Mouse (Mus musculus): ENCODE data around the gene Esrrg.

Esrrg gene

DNA sequence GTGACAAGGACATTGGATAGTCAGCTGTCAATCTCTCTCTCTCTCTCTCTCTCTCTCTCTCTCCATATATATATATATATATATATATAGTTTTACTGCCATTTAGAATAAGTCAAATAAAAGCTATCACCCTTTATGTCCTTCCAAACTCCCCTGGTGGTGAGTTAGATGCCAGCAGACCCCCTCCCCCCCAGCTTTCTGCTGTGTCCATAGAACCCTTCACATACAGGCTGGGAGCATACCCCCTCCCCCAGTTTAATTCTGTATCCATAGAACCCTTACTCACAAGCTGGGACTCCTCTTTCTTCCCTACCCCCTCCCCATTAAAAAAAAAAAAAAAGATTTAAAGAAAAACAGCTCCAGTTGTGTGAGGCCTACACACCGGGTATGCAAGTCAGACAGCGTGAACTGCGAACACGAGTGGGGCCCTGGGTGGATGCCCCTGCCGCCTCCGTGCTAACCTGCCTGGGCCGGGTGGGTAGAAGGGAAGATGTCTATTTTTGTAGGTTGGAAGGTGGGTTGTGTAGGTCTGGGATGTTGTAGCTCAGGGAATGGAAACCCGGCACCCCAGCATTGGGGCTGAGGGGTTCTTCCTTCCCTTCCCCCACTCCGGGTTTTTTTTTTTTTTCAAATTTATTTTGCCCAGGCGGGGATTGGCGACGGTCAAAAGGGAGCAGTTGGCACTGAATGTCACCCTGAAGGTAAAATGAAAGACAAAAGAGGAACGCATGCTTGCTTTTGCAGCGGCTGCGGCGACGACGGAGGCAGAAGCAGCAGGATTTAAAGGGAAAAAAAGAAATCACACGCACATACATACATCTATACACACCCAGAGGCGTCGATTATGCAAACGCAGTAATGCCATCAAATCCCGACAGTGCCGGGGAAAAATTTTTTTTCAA is 42.4 kb downstream of the Esrrg start:
- no peak for DNase-seq (ENCODE audit: low spot score)

DNA sequence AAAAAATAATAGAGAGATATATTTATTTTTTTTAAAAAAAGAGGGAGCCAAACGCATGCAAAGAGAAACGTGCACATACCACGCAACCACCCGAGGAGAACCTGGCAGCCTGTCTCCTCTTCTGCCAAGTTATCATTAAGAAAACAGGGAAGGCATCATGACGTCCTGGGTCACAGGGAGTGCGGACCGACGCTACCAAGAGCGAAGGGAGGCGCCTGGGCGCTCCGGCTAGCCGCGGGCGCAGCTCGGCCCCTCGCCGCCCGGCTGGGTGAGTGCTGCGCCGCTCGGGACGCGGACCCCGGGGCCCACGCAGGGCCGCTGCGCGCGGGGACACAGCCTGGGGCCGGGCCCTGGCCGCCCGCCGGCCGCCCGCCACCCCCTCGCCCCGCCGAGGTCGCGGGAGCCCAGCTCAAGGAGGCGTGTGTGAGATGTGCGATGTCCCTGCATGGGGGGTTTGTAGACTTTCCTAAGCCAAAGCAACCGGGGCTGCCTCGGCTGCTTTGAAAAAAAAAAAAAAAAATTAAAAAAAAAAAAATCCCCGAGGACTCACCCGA is 43.2 kb downstream of the Esrrg start:
- no peak for DNase-seq (ENCODE audit: low spot score)

DNA sequence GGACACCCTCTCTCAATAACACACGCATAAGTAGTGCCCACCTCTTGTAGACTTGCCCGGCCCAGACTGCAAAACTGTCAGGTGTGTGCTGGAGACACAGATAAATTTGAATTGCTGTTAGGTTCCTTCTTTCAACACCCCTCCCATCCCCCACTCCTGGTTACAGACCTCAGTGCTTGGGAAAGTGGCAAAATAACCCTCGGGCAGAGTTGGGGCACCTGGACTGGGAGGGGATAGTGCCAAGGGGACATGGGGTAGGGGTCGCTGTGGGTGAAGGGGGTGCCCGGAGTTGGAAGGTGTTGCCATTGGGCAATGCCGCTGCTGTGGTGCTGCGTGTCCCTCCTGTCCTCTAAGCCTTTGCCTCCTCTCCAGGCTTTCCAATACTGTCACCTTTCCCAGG is 43.9 kb downstream of the Esrrg start:
- no peak for DNase-seq (ENCODE audit: low spot score)

DNA sequence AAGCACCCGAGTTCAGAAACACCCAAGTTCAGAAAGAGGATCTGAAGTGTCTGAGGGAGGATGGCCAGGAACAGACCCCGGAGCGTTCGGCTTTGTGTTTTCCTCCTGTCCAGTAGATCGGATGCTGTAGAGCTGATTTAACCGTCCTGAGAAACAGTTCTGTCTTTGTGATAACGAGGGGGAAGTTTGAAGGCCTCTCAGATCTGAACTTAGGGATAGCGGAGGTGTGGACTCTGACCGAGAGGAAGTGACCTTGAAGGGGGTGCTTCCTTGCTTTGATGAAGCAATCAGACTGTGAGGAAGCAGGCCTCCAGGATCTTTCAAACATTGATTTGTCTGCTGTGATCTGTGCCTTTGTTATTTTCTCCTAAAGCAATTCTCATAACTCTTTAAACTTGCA is 44.8 kb downstream of the Esrrg start:
- no peak for DNase-seq (ENCODE audit: low spot score)

DNA sequence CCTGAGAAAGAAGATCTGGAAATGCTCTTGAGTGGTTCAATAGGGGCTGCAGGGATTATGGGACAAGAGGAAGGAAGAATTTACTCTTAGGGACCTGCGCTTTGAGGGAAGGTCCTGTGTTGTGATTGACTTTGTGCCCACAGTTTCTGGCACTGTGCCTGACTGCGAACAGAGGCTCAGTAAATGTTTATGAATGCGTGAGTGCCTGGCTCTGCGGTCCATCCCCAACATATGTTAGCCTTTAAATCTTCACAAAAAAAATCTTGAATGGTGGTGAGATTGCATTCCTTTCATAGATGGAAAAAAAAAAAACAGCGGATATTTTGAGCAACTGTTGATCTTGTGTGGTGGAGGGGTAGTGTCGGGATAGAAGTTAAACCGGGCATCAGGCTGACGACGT is 52.4 kb downstream of the Esrrg start:
- DNase-seq (ENCODE audit: low spot score), result no peak

DNA sequence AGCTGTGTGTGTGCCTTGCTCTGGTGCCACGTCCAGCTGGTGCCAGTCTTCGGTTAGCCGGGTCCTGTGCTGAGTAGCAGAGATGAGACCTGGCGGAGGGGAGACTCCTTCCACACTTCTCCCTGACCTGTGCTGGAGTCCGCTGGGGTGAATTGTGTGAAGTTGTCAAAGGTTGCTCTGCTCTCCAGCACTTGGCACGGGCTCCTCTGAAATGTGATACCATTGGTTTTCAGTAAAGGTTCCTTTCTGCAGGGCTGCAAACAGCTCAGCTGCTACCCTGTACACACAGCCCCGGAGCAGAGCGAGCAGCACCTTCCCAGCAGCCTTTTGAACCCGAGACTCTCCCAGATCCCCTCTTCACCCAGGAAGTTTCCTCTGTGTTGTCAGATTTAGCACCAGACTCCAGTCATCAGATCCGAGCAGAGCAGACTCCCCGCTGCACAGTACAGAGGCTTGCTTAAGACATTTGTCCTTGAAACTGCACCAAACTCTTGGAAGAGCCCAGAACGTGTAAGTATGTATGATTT is 53.6 kb downstream of the Esrrg start:
- DNase-seq (ENCODE audit: low spot score), result no peak

DNA sequence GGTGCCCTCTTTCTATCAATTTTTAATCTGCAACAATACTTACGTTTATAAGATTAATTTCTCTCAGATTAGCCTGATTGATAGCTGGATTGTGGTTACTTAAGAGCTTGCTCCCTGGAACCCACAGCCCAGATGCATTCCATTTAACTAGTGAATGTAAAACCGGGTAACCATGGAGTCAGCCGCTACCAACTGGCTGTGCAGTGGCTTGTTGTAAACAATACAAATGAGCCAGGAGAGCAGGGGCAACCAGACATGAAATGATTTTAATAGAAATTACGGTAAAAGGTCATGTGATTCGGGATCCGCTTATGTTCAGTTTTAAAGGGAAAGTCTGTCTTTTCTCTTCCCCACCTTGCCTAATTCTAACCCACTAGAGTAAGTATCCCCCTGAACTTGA is 54.8 kb downstream of the Esrrg start:
- no peak for DNase-seq (ENCODE audit: low spot score)

DNA sequence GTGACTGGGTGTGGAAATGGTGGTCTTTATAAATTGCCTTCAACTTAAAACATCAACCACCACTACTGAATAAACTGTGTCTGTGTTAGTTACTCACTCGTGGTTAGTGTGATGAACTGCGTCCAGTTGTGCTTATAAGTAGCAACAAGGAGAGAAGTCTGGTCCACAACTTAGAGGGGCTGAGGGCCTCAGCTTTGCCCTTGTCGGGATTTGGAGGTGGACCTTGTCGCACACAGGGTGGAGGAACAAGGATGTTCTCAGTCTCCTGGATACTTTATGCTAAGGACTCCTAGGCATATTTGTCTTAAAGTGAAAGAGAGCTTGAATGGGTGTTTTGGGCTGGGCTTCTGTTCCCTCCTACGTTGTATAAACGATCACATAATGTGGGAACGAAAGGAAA is 55.7 kb downstream of the Esrrg start:
- no peak for DNase-seq (ENCODE audit: low spot score)

DNA sequence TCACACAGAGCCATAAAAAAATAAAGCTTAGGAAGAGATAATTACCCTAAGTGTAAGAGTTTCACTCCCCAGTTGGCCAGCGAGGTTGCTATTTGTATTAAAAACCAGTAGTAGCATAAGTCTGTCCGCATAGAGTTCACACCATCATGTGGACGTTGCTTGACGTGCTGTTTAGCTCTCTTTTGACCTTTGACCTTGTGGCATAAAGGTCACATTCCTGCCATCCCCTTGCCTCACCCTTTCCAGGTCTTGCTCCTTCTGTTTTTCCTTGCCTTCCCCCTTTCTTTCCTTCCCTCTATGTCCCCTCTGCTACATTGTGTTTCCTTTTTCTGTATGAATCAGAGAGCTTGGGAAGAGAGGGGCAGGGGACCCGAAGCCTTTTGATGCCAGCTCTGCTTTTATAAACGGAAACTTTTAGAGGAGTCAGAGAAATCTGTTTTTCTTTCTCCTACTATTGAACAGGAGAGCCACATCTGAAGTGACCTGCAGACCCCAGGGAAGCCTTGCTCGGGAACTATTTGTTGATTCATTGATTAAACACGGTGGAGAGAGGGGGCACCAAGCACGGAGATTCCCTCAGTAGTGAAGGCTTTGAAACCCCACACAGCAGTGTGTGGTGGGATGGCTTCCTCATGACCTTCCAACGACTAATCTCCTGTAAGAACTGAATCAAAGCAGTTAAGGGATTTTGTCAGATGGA is 57.5 kb downstream of the Esrrg start:
- DNase-seq (ENCODE audit: low spot score), result no peak

DNA sequence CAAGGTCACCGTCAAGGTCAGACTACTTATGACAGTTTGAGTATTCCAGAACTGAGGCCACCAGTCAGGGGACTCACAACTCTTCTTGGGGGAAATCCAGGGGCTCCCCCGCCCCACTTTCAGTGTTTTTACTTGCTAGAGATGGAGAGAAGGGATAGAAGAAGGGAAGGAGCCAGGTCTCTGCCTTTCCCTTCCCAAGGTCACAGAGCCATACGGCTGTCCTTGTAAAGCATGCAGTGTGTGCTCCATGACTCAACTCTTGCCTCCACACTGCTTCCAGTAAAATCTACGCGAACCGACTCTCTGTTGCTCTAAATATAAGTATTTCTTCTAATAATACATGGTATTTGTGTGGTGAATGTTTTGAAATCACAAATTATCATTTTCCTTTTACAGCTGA is 61.2 kb downstream of the Esrrg start:
- DNase-seq (ENCODE audit: low spot score), result no peak

DNA sequence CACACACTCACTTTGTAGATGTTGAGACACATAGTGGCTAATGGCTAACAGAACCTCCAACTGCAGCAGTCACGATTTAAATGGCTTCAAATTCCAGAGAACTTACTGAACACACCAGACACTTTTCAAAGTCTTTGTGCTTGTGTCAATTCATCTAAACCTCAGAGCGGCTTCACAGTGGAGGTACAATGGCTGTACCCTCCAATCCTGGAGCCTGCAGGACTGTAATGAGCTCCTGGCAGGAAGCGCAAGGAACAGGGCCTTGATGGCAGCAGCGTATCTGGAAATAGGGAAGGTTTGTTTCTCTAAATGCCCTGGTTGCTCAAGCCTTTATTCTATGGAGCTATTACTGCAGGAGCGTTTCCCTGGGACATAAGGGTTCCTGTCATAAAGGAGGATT is 63.9 kb downstream of the Esrrg start:
- no peak for DNase-seq (ENCODE audit: low spot score)

DNA sequence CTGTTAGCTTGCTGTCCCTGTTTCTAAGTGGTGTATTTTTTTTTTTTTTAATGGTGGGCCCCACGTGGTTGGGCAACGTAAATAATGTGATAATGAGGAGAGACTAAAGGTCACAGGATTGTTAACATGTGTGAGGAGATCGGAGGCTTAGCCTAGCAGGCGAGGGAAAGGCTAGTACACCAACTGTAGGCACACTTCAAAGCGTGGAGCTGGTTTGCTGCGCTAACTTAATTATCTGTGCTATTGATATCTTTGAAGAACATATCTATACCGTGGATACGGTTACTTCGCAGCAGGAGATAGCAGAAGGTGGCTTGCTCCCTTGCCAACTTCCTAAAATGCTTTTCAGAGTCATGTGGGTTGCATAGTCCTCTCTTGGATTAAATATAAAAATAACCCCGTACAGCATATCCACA is 66.2 kb downstream of the Esrrg start:
- DNase-seq (ENCODE audit: low spot score), result no peak

DNA sequence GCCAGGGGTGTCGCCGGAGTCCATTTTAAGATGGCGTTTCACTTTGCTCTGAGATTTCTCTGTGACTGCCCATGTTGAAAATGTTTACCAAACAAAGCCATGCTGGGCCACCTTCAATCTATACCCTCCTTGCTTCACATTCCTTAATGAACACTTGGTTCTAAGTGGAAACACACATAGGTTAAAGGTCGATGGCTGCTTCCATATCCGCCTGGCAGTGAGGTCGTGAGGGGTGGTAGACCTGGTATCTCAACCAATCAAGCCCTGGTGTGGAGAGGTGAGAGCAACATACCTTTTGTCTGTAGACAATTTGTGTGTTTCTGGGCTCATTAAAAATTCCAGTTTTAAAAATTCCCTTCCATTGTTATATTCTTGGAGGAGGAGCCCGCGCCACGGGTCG is 68.0 kb downstream of the Esrrg start:
- DNase-seq (ENCODE audit: low spot score), result no peak

DNA sequence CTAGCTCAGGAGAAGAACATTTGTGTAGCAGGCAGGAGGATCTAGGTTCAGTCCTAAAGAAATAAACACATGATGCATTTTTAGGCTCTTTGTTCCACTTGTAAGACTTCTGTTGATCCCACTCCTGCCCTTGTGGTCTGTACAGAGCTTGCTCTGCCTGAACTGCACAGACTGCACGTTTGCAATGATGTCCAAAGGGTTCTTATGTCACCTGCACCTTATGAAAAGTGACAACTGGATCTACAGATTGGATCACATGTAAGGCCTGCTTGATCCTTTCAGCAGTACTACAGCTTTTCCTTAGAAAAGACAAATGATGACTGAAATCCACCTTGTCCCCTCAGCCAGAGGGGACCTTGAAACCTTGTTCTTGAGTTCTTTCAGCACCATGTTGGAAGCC is 70.7 kb downstream of the Esrrg start:
- DNase-seq (ENCODE audit: low spot score), result no peak

DNA sequence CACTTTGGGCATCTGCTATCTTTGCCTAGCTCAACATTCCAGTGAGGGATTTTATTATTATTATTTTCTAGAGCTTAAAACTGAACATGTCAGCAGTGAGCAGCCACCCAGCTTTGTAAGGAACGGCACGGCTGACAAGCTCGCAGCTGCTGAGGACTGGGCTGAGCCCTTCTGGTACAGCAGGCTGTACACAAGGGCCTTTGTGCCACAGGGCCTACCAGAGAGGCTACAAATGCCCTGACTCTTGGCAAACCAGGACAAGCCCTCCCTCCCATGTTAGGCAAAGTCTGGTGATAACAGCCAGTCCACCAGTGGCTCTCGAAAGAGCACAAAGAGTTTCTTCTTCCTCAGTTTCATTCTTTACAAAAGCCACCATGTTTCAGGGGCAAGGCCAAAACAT is 75.9 kb downstream of the Esrrg start:
- no peak for DNase-seq (ENCODE audit: low spot score)

DNA sequence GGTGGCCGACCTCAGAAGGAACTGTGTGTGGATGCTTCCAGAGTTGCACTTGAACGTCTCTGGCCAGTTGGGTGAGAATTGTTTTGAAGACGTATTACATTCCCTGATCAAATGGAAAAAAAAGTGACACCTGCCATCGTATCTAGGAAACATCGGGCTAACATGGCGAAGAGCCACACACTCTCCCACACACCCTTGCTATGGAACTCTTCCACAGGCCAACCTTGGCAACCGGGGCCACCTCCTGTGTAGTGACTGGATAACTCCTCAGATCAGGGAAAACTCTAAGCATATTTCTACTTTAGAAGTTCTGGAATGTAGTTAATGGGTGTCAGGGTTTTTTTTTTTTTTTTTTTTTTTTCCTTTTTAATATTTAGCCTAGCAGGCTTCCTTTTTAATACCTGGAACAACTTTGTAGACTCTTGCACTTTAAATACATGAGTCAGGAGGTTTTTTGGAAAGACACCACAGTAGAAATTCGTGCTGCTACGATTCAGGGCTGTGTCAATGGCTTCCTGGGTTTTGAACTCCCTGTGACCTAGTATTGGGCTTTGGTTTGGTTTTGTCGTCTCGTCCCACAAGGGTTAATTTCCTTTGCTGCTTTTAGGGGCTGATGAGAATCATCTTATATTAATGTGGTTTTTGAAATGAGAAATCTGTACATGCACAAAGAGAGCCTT is 83.4 kb downstream of the Esrrg start:
- no peak for DNase-seq (ENCODE audit: low spot score)

DNA sequence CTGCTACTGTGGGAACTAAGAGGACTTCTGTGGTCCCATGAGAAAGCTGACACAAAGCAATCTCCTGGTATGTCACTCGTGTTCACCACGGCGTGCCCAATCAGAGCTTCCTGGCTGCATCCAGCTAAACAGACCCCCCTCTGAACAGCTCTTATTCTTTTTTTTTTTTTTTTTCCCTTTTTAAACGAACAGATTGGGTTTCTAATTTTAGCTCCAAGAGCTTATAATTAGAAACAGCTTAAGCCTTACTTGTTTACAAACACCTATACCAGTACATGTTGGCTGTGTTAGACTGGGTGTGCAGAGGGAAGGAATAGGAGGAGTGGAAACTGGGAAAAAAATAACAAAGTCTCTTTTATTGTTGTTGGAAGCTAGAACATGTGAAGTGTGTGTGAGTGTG is 86.3 kb downstream of the Esrrg start:
- no peak for DNase-seq (ENCODE audit: low spot score)

DNA sequence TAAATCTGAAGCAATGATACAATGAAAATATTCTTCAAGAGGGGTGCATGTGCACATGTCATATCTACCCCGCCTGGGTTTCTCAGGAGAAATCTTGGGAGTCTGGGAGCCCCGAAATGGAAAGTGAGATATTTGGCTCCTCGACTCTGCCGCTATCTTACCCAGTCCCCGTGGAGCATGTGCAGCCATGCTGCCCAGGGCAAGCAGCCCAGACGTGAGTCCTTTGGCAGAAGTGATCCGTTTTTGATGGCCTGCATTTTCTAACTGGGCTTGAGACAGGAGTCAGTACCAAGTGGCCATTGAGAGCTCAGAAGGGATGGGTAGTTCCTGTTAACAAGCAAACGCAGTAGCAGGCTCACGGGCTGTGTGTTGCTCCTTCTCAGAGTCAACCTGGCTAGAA is 89.6 kb downstream of the Esrrg start:
- no peak for DNase-seq (ENCODE audit: low spot score)

DNA sequence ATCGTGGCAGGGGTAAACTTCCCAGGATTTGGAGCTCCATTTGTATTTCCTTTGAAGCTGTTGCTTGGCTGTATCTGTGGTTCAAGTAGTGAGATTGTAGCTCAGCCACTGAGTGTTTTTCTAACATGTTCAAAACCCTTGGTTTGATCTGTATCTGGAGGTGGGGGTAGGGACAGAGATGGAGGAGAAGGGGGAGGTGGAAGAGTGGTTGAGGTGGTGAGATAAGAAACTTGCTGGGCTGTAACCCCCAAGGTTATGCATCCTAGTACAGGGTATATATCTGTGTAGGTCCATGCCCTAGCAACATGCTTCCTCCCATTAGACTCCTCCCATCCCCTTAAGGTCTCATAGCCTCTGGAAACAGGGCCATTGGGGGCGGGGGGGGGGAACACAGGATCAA is 92.4 kb downstream of the Esrrg start:
- DNase-seq (ENCODE audit: low spot score), result no peak

DNA sequence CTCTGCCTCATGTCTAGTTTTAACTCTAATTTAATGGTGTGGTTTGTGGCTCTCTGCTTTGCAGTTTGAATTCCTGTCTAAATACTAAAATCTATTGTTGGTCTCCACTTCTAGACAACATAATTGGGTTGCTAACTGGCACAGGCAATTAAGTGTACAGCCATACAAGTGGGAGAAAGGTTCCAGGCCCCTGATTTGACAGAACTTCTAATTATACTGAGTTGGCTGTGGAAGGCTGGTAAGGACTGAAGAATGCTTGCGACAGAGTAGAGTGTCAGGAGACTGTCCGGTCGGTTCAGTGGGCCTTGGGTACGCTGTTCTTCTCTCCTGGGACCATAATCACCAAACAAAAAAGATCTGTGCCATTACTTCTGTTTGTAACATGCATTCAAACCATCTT is 96.3 kb downstream of the Esrrg start:
- no peak for DNase-seq (ENCODE audit: low spot score)

DNA sequence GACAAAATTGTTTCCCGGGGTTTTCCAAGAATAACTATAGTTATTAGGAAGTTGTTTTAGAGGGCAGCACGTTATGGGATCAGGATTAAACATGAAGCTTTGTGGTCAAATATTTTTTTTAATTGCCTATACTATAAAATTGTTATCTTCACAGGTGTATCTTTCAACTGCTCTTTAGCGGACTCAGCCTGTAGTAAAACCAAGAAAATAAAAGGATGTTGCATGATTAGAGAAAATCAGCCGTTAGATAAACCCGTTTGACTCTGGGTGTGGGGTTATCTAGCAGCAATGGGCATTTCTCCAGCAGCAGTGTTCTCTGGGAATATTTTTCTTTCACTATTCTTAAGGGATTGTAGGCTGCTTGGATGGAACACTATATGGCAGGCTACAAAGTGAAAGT is 96.8 kb downstream of the Esrrg start:
- no peak for DNase-seq (ENCODE audit: low spot score)

DNA sequence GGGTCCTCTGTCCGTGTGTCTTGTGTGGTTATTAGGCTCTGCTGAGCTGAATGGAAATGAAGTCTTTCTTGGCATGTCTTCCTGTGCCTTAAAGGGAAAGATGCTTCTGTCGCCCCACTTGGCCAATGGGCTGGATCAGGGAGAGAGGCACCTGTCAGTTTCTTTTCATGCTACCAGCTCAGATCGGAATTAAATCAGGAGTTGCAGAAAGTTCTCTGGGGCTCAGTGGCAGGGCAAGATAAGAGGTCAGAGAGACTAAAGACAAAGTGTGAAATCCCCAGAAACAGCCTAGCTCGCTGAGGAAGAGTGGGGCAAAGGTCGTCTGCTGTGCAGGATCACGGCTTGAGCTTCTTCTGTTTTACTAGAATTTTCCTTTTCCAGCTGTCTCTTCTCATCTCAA is 97.5 kb downstream of the Esrrg start:
- DNase-seq (ENCODE audit: low spot score), result no peak

DNA sequence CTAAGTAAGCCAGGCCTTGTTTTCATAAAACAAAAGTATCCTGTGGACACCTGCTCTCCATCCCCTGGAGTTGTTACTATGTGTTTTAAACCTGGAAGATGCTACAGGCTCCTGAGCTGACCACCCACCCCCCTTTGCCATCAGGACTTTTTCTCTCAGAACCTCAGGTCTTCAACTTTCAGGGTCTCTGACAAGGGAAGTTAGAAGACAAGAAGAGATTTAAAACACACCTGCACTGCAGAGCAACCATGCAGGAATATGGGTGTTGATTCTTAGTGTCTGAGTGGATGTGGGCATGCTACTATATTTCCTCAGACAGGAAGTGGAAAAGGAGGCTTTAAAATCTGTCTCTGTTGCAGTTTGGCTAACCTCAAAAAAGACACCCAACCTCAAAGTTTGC is 98.6 kb downstream of the Esrrg start:
- no peak for DNase-seq (ENCODE audit: low spot score)

All from spleen, adult 12 weeks (tissue).